Mouse (Mus musculus) olfactory bulb, adult 2 months (tissue): ENCODE results near the gene Tsc22d1.

Experiments
- CTCF ChIP-seq: fragments of 200-500 bp; IDR thresholded peaks from 2 replicates; pipeline ENCODE4 v1.5.1; 2012; ENCODE audit warnings: low read depth, mild to moderate bottlenecking, low read length, moderate library complexity; ENCODE audit not compliant: insufficient read depth
- POLR2A ChIP-seq: fragments of 200-500 bp; IDR thresholded peaks from 2 replicates; pipeline ENCODE4 v1.6.1; 2012; ENCODE audit warnings: mild to moderate bottlenecking, low read depth, low read length, moderate library complexity; ENCODE audit not compliant: insufficient read depth

GRCm38 (mm10) chr14:76417346-76417745, 2.6 kb downstream of the Tsc22d1 start:
- TF ChIP-seq POLR2A (no peak), CTCF (no peak)
